Mouse (Mus musculus) large intestine, adult 2 months (tissue): ENCODE measurements around the gene Ilf3. TPM values are rescaled to one million over a fixed set of nuclear protein-coding genes. Genes with fewer than 3 reads are reported as not detected.

Source experiments
- DNase-seq: peaks from one replicate; pipeline ENCODE4 v3.0.0-alpha.2; 2012; ENCODE audit warnings: low read depth, low spot score
- whole genome bisulfite sequencing: fragments of 180-500 bp; shearing (Covaris S2); methylation state at CpG from one replicate; pipeline ENCODE4 v1.1.7; 2018; 5-methylcytosine and 5-hydroxymethylcytosine counted together
- polyA plus RNA-seq: library from polyadenylated mRNA; depleted of rRNA; stranded (reverse); fragments of >200 nt; gene quantifications from 2 replicates; pipeline ENCODE4 v1.2.3, GENCODE M21; 2012

Ilf3 gene
- polyA plus RNA-seq, 1 experiment: 31.1 TPM

DNA sequence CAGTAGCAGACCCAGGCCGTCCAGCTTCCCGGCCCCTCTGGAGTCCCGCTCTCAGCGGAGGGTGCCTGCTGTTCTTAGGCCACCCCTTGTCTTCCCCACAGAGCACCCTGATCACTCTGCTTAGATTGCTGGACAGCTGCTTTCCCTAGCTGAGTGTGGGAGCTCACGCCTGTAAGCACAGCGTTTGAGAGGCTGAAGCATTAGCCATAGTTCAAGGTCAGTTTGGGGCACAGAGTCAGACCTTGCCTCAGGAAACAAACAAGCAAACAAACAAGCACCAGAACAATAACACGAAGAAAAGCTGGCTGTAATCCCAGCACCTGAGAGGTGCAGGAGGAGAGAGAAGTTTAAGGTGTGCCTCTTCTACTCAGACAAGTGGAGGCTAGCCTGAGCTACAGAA is 64.4 kb downstream of the Ilf3 start:
- WGBS: 75% methylated on average over 7 of the region's 7 CpGs
- DNase-seq: no peak

- 86% methylated on average over 8 of the region's 8 CpGs for WGBS
- DNase-seq: no peak
Observed at GRCm38 (mm10) chr9:21433766-21434165, 66.1 kb downstream of the Ilf3 start.

- WGBS: 56% methylated on average over 2 of the region's 2 CpGs
- DNase-seq: no peak
Observed at GRCm38 (mm10) chr9:21434410-21434809, 66.7 kb downstream of the Ilf3 start.

GRCm38 (mm10) chr9:21435777-21436635 is 68.3 kb downstream of the Ilf3 start:
- WGBS: 42% methylated on average over 7 of the region's 7 CpGs
- DNase-seq: no peak

DNA sequence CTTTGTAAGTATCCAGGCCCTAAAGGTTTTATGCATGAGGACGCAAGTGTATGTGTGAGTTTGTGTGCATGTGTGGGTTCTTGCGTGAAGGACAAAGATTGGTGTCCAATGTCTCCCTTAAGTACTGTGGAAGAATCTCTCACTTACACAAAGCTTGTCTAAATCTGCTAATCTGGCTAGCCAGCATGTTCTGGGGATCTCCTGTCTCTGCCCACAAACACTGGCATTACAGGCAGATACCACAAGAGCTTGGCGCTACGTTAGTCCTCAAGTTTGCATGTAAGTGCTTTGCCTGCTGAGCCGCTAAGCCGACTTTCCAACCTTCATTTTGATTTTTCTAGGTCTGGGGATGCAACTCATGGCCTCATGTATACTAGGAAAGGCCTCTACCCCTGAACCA is 69.9 kb downstream of the Ilf3 start:
- no peak for DNase-seq
- 96% methylated on average over 6 of the region's 6 CpGs for WGBS

GRCm38 (mm10) chr9:21438219-21438618 is 70.5 kb downstream of the Ilf3 start:
- 62% methylated on average over 3 of the region's 3 CpGs for WGBS
- DNase-seq: no peak

- 56% methylated on average over 3 of the region's 3 CpGs for WGBS
- no peak for DNase-seq
Observed at GRCm38 (mm10) chr9:21439456-21439855, 71.8 kb downstream of the Ilf3 start.

DNA sequence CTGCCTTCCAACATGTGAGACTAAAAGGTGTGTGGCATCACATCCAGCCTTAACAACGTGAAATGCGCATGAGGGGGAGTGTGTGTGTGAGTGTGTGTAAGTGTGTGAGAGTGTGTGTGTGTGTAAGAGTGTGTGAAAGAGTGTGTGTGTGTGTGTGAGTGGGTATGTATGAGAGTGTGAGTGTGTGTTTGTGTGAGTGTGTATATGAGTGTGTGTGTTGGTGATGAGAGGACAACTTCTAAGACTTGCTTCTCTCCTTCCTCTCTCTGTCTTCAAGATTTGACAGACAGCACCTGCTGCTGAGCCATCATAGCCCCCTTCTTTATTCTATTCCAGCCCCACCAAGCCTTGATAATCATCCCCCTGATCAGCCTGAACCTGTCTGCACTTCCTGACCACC is 72.2 kb downstream of the Ilf3 start:
- 85% methylated on average over 2 of the region's 2 CpGs for WGBS
- no peak for DNase-seq

DNA sequence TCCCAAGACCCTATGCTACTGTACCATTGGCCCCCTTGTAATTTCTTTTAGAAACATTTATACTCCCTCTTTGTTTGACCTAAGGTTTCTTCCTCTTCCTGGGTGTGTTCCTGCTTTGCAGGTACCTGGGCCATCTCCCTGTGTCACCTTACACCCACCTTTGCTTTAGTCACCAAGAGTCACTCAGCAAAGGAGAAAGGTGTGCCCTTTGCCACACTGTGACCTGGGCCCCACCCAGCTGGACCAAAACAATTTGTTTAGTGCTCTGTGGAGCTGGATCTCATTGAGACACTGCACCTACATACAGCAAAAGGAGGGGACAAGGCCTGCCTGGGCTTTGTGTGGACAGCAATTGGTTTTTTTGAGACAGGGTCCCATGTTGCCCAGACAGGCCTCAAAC is 72.7 kb downstream of the Ilf3 start:
- DNase-seq: no peak

GRCm38 (mm10) chr9:21443853-21444252 is 76.2 kb downstream of the Ilf3 start:
- 95% methylated on average over 8 of the region's 8 CpGs for WGBS
- no peak for DNase-seq

DNA sequence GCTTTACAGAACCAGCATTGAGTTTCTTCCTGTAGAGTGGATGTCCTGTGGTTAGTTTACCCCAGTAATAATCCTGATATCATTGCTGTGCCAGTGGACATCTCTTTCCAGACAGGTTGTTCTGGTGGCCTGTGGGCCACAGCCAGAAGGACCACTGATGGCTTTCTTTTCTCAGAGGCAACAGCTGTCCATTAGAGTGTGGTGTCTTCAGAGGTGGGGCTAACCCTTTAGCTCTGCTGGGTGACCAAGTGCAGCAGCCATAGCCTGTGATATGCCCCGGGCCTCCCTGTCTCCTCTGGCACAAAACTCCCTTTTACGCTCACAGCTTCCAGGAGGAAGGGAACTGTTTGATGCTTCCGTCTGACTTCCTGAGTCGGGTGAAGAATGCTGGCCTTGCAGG is 76.9 kb downstream of the Ilf3 start:
- DNase-seq: no peak
- WGBS: 81% methylated on average over 4 of the region's 4 CpGs

DNA sequence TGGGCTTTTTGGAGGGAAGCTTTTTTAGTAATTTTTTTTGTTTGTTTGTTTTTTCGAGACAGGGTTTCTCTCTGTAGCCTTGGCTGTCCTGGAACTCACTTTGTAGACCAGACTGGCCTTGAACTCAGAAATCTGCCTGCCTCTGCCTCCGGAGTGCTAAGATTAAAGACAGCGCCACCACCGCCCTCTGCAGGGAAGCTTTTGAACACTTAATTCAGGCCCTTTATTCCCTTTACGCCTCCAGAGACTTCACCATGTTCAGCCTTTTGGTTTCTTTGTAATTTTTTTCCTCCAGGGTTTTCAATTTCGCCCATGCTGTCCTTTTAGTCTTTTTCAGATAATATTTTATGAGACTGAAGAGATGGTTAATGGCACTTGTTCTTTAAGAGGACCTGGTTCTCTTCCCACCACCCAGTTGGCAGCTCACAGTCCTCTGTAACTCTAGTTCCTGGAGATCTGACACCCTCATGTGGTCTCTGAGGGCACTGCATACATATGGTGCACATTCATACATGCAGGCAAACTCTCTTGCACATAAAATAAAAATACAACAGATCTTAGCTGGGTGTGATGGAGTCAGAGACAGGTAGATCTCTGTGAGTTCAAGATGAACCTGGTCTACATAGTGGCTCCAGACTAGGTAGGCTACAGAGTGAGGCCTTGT is 77.5 kb downstream of the Ilf3 start:
- WGBS: 97% methylated on average over 6 of the region's 6 CpGs
- no peak for DNase-seq

- WGBS: 80% methylated on average over 2 of the region's 2 CpGs
- no peak for DNase-seq
Observed at GRCm38 (mm10) chr9:21447778-21448177, 80.1 kb downstream of the Ilf3 start.

- WGBS: 20% methylated on average over 2 of the region's 2 CpGs
- no peak for DNase-seq
Observed at GRCm38 (mm10) chr9:21449710-21450109, 82.0 kb downstream of the Ilf3 start.

GRCm38 (mm10) chr9:21450270-21450669 is 82.6 kb downstream of the Ilf3 start:
- no peak for DNase-seq
- WGBS: 10% methylated on average over 3 of the region's 3 CpGs

DNA sequence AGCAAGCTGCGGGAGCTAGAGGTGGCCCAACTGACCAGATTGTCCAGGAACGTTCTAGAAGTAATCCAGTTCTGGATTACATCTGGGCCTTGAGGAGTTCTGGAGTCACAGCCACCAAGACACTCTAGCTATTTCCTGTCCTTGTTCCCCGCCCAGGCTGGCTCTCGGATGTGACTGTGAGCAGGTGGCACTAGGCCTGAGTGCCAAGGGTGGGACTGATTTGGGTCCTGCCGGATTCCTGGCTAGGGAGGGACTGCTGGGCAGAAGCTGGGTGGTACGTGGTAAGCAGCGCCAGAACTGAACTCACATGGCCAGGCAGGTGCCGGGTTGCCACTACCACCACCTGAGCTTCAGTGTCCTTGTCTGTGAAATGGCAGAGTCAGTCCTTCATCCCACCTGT is 83.7 kb downstream of the Ilf3 start:
- DNase-seq: no peak
- WGBS: 32% methylated on average over 8 of the region's 8 CpGs

- DNase-seq: no peak
- 23% methylated on average over 8 of the region's 8 CpGs for WGBS
Observed at GRCm38 (mm10) chr9:21451870-21452269, 84.2 kb downstream of the Ilf3 start.

DNA sequence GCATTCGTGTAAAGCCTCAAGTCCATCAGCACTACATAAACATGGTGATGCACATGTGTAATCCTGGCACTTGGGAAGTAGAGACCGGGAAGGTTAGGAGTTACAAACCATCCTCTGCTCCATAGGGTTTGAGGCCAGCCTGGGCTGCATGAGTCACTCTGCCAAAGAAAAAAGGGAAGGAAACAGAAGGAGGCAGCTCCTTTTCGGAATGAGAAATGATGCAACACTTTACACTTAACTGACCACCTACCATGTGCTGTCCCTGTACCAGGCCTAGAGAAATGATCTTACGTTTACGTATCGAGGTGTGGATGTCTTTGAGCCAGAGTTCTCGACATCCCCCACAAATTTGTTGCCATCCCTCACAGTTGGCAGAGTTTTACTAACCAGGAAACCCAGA is 85.3 kb downstream of the Ilf3 start:
- 74% methylated on average over 7 of the region's 7 CpGs for WGBS

GRCm38 (mm10) chr9:21453459-21453858 is 85.8 kb downstream of the Ilf3 start:
- 78% methylated on average over 2 of the region's 2 CpGs for WGBS
- DNase-seq: no peak

More for the DNA sequence above, 85.3 kb downstream of the Ilf3 start:
- no peak for DNase-seq

DNA sequence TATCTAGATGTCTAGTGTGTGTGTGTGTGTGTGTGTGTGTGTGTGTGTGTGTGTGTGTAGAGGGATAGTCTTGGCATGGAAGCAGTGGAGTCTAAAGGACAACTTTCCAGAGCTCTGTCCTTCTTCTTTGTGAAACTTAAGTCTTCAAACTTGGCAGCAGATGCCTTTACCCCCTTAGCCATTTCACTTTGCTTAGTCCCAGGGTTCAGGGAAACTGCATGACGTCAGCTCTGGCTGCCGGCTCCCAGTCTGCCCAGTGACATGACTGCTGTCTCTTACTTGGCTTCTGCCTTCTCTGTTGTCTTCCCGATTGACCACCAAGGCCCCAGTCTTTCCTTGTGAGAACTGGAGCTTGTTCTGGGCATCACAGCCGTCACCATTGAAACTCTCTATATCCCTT is 86.9 kb downstream of the Ilf3 start:
- DNase-seq: no peak
- 55% methylated on average over 4 of the region's 4 CpGs for WGBS
